Mouse (Mus musculus) neural tube, embryonic 13.5 days (tissue): ENCODE results near the gene Dctn2. TPM values are rescaled to one million over a fixed set of nuclear protein-coding genes. Genes with fewer than 3 reads are reported as not detected.
"Not testable (repeated sequence)": the region's sequence is repeated elsewhere in the genome, so short reads cannot be mapped to it uniquely, and the experiment has no call there.

ENCODE experiments used
- ATAC-seq: fragments of 200-750 bp; cut with Nextera tagmentation; 2 replicates; pipeline ENCODE4 v1.8.0; 2017; ENCODE audit warnings: low read depth, mild to moderate bottlenecking, moderate TSS enrichment, moderate library complexity
- H3K27ac ChIP-seq: fragments of 300-500 bp; sonication (generic); replicated peaks from 2 replicates; pipeline ENCODE4 v1.5.1; 2015; ENCODE audit warnings: moderate library complexity, mild to moderate bottlenecking, inconsistent platforms
- H3K27me3 ChIP-seq: fragments of 300-500 bp; sonication (generic); 2 replicates; pipeline ENCODE4 v1.6.1; 2015; ENCODE audit warnings: mild to moderate bottlenecking, inconsistent platforms
- H3K36me3 ChIP-seq: fragments of 300-500 bp; sonication (generic); 2 replicates; pipeline ENCODE4 v1.6.1; 2015; ENCODE audit warnings: mild to moderate bottlenecking, inconsistent platforms
- H3K4me1 ChIP-seq: fragments of 300-500 bp; sonication (generic); replicated peaks from 2 replicates; pipeline ENCODE4 v1.6.1; 2015; ENCODE audit warnings: inconsistent platforms
- H3K4me2 ChIP-seq: fragments of 300-500 bp; sonication (generic); 2 replicates; pipeline ENCODE4 v1.6.1; 2015; ENCODE audit warnings: inconsistent platforms, mild to moderate bottlenecking, moderate library complexity
- H3K4me3 ChIP-seq: fragments of 300-500 bp; sonication (generic); 2 replicates; pipeline ENCODE4 v1.5.1; 2015; ENCODE audit warnings: mild to moderate bottlenecking, inconsistent platforms
- H3K9ac ChIP-seq: fragments of 300-500 bp; sonication (generic); 2 replicates; pipeline ENCODE4 v1.6.1; 2015; ENCODE audit warnings: moderate library complexity, mild to moderate bottlenecking, inconsistent platforms
- H3K9me3 ChIP-seq: fragments of 300-500 bp; sonication (generic); 2 replicates; pipeline ENCODE4 v1.6.1; 2016; ENCODE audit warnings: inconsistent platforms
- WGBS: fragments of 180-500 bp; shearing (Covaris S2); methylation state at CpG from one replicate; pipeline ENCODE4 v1.1.7; 2015; 5-methylcytosine and 5-hydroxymethylcytosine counted together
- polyA plus RNA-seq: library from polyadenylated mRNA; unstranded; fragments of >200 nt; fragmentation: Nextera tagmentation; extraction: Ambion mirVana; gene quantifications from 2 replicates; pipeline ENCODE4 v1.2.1, GENCODE M21; 2015

Gene Dctn2
- polyA plus RNA-seq, 1 experiment from 2014 or later: 322 TPM

DNA sequence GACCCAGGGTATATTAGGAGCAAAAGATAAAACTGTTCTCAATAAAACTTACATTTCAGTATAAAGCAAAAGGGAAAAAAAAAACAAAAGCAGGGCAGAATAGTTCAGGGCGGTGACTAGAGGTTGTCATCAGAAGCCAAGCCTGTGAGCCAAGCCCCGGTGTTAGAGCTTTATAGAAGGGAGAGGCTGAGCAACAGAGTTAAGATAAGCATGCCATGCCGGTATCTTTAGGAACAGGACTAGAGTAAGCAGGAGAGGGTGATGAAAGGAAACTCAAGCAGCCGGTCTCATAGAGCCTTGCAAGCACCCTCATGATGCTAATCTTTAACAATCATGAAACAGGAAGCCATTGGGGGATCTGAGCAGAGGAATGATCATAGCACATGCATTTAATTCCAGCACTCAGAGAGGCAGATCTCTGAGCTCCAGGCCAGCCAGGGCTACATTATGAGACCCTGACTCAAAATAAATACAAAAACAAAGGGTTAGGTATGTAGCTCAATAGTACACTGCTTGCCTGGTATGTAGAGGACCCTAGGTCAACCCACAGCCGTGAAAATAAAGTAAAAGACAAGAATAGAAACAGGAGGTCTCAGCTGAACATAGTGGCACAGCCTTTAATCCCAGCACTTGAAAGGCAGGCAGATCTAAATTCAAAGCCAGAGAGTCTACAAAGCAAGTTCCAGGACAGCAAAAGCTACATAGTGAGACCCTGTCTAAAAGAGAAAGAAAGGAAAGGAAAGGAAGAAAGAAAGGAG, 25.9 kb downstream of the Dctn2 start:
- peak overlapping the region; percentile 79 for H3K9ac ChIP-seq
- peak overlapping the region; percentile 64 for H3K4me3 ChIP-seq
- no peak for ATAC-seq
- H3K9me3 ChIP-seq: no peaks in the 10 kb centered on the region
- H3K27me3 ChIP-seq: no peaks in the 10 kb centered on the region
- peaks cover 49% of the 10 kb centered on the region for H3K4me1 ChIP-seq
- 58% methylated on average over 5 of the region's 5 CpGs for WGBS
- H3K36me3 ChIP-seq: peaks cover 45% of the 10 kb centered on the region
- H3K4me2 ChIP-seq: peak overlapping the region; percentile 88
- H3K27ac ChIP-seq: peak overlapping the region; percentile 98

DNA sequence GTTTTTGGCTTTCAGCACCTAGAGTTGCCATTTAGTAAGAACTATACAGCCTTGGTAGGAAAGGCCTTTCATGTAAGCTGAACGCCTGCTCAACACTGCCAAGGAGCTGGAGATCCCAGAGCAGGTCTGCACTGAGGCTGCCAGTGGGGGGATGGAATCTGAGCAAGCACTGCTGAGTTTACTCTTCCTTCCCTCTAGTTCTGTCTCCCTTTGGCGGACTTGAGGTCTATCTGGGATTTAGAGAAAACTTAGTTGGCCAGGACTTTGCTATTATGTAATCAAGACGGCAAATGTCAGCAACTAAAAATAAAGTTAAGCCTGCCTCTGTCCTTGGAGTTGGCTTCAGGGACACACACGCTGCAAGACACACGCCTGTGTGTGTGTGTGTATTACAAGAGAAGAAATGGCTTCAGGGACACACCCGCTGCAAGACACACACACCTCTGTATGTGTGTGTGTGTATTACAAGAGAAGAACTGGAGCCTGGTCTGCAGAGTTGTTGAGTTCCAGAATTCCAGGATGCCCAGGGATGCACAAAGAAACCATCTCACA, 26.9 kb downstream of the Dctn2 start:
- 89% methylated on average over 6 of the region's 6 CpGs for WGBS
- H3K4me1 ChIP-seq: peaks cover 39% of the 10 kb centered on the region
- no peak for ATAC-seq
- peak overlapping the region; percentile 43; the same call in 1 of the 2 replicates for H3K9ac ChIP-seq
- no peak overlapping the region; the same call in 1 of the 2 replicates for H3K4me2 ChIP-seq
- H3K27me3 ChIP-seq: no peaks in the 10 kb centered on the region
- no peaks in the 10 kb centered on the region for H3K9me3 ChIP-seq
- peaks cover 51% of the 10 kb centered on the region for H3K36me3 ChIP-seq
- H3K27ac ChIP-seq: no peak overlapping the region
- H3K4me3 ChIP-seq: no peak overlapping the region

DNA sequence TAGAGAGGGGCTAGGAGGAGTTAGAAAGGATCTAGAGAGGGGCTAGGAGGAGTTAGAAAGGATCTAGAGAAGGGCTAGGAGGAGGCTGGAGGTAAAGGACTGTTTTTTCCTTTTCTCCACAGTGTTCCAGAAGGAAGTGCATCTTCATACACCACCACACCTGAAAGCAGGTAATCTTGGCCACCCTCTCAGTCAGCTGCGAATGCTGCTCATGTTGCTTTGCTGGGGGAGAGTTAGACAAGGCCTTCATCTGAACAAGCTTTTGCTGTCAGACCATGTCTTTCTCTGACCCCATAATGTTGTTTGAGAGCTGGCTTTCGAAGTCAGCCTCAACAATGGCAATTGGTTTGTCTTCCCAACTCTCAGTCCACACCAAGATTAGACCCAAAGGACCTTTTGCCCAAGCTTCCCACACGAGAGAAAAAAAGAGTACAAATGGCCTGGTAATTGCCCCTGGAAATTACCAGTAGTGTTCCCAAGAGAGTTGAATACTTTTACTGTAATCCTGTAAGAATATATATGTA, 27.5 kb downstream of the Dctn2 start:
- no peak overlapping the region for H3K27ac ChIP-seq
- 70% methylated on average over 3 of the region's 3 CpGs for WGBS

DNA sequence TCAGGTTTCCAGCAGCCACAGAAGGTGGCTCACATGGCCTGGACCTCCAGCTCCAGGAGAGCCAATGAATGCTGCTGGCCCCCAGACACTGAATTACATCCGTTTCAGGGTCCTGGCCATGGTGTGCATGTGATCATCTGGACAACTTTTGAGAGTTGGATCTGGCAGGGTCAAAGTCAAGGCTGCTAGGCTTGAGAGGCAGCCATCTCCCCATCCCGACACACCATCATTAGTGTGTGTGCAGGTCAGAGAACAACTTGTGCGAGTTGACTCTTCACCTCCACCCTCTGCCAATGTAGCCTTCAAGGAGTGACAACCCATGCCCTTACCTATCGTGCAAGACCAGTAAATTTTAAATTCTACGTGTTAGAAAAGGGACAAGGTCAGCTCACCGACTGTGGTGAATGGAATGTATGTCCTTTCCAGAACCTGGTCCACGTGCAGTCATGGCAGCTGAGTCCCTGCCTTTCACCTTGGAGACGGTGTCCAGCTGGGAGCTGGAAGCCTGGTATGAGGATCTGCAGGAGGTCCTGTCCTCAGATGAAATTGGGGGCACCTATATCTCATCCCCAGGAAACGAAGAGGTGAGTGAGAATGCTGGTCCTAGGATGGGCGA, 28.8 kb downstream of the Dctn2 start:
- H3K36me3 ChIP-seq: peaks cover 69% of the 10 kb centered on the region
- WGBS: 91% methylated on average over 10 of the region's 10 CpGs
- H3K27ac ChIP-seq: no peak overlapping the region
- H3K4me1 ChIP-seq: peaks cover 28% of the 10 kb centered on the region
- no peak overlapping the region for H3K4me2 ChIP-seq
- H3K4me3 ChIP-seq: no peak overlapping the region
- H3K9ac ChIP-seq: no peak overlapping the region
- no peaks in the 10 kb centered on the region for H3K27me3 ChIP-seq
- no peaks in the 10 kb centered on the region for H3K9me3 ChIP-seq
- ATAC-seq: no peak

More for the DNA sequence above, 27.5 kb downstream of the Dctn2 start:
- no peak for ATAC-seq
- no peaks in the 10 kb centered on the region for H3K9me3 ChIP-seq
- H3K4me2 ChIP-seq: no peak overlapping the region
- peaks cover 38% of the 10 kb centered on the region for H3K4me1 ChIP-seq
- H3K4me3 ChIP-seq: no peak overlapping the region
- H3K27me3 ChIP-seq: no peaks in the 10 kb centered on the region
- no peak overlapping the region for H3K9ac ChIP-seq
- H3K36me3 ChIP-seq: peaks cover 55% of the 10 kb centered on the region

GRCm38 (mm10) chr10:127295986-127296794, 30.0 kb downstream of the Dctn2 start:
- peaks cover 81% of the 10 kb centered on the region for H3K36me3 ChIP-seq
- no peak for ATAC-seq
- H3K9ac ChIP-seq: no peak overlapping the region
- no peak overlapping the region for H3K4me3 ChIP-seq
- no peaks in the 10 kb centered on the region for H3K27me3 ChIP-seq
- H3K4me1 ChIP-seq: peaks cover 26% of the 10 kb centered on the region
- H3K27ac ChIP-seq: no peak overlapping the region
- H3K9me3 ChIP-seq: no peaks in the 10 kb centered on the region
- H3K4me2 ChIP-seq: no peak overlapping the region
- 92% methylated on average over 24 of the region's 24 CpGs for WGBS

GRCm38 (mm10) chr10:127297015-127297871, 31.1 kb downstream of the Dctn2 start:
- no peak overlapping the region for H3K27ac ChIP-seq
- no peaks in the 10 kb centered on the region for H3K9me3 ChIP-seq
- H3K4me1 ChIP-seq: peaks cover 15% of the 10 kb centered on the region
- no peaks in the 10 kb centered on the region for H3K27me3 ChIP-seq
- no peak overlapping the region for H3K4me3 ChIP-seq
- WGBS: 92% methylated on average over 16 of the region's 16 CpGs
- H3K36me3 ChIP-seq: peaks cover 91% of the 10 kb centered on the region
- no peak overlapping the region for H3K4me2 ChIP-seq
- no peak for ATAC-seq
- H3K9ac ChIP-seq: no peak overlapping the region

DNA sequence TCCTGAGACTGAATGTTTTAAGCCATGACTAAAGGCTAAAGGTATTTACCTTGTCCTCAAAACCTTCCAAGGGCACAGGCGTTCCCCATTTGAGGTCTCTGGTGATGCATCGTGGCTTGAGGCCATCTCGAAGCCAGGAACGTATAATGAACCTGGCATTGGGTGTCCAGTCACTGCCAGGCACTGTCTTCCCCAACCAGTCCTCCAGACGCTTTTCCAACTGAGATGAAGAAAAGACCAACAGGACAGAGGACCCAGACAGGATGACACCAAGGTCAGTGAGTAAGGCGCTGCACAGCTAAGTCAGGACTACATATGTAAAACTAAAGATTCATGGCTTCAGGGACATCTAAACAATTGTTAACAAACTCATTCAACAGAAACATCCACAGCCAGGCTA, 34.2 kb downstream of the Dctn2 start:
- Histone ChIP-seq H3K27me3 (no peaks in the 10 kb centered on the region), H3K4me2 (no peak overlapping the region), H3K9ac (no peak overlapping the region), H3K9me3 (no peaks in the 10 kb centered on the region), H3K27ac (no peak overlapping the region), H3K4me1 (no peaks in the 10 kb centered on the region), H3K36me3 (peaks cover 97% of the 10 kb centered on the region), H3K4me3 (no peak overlapping the region)
- 95% methylated on average over 6 of the region's 6 CpGs for WGBS
- ATAC-seq: no peak

GRCm38 (mm10) chr10:127303136-127303535, 37.0 kb downstream of the Dctn2 start:
- peaks cover 98% of the 10 kb centered on the region for H3K36me3 ChIP-seq
- H3K9me3 ChIP-seq: no peaks in the 10 kb centered on the region
- no peak for ATAC-seq
- H3K27ac ChIP-seq: no peak overlapping the region
- no peak overlapping the region for H3K9ac ChIP-seq
- H3K27me3 ChIP-seq: no peaks in the 10 kb centered on the region
- H3K4me1 ChIP-seq: no peaks in the 10 kb centered on the region
- no peak overlapping the region for H3K4me3 ChIP-seq
- H3K4me2 ChIP-seq: no peak overlapping the region
- WGBS: 90% methylated on average over 11 of the region's 11 CpGs

DNA sequence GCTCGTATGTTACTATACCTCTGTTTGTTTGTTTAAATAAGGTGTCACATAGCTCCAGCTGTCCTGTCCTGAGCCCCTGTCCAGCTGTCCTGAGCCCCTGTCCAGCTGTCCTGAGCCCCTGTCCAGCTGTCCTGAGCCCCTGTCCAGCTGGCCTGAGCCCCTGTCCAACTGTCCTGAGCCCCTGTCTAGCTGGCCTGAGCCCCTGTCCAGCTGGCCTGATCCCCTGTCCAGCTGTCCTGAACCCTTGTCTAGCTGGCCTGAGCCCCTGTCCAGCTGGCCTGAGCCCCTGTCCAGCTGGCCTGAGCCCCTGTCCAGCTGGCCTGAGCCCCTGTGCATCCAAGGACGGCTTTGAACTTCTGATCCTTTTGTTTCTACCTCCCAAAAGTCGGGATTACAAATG, 43.0 kb downstream of the Dctn2 start:
- ATAC-seq, H3K4me3 ChIP-seq, H3K27ac ChIP-seq, H3K9me3 ChIP-seq, H3K9ac ChIP-seq, H3K27me3 ChIP-seq, H3K4me2 ChIP-seq: not testable (repeated sequence)
- Histone ChIP-seq H3K36me3 (peaks cover 53% of the 10 kb centered on the region), H3K4me1 (peaks cover 11% of the 10 kb centered on the region)
- WGBS: 85% methylated on average over 3 of the region's 3 CpGs

GRCm38 (mm10) chr10:127310523-127311475, 44.6 kb downstream of the Dctn2 start:
- no peaks in the 10 kb centered on the region for H3K9me3 ChIP-seq
- H3K36me3 ChIP-seq: peaks cover 36% of the 10 kb centered on the region
- peak overlapping the region; percentile 78 for H3K27ac ChIP-seq
- ATAC-seq: peak; percentile 37
- peaks cover 11% of the 10 kb centered on the region for H3K4me1 ChIP-seq
- no peaks in the 10 kb centered on the region for H3K27me3 ChIP-seq
- H3K9ac ChIP-seq: peak overlapping the region; percentile 89
- H3K4me3 ChIP-seq: peak overlapping the region; percentile 79
- 38% methylated on average over 23 of the region's 23 CpGs for WGBS
- H3K4me2 ChIP-seq: peak overlapping the region; percentile 88
